Mouse (Mus musculus): ENCODE measurements around the gene Nfe2. TPM values are rescaled to one million over a fixed set of nuclear protein-coding genes. Genes with fewer than 3 reads are reported as not detected.
A peak's percentile ranks its signal among the peaks of the same experiment; 100 is the strongest.

Gene Nfe2
- total and polyA plus RNA-seq, 3 experiments = 0.14 TPM; not detected in 2

GRCm38 (mm10) chr15:103247078-103247781, 11.0 kb downstream of the Nfe2 start:
- TF ChIP-seq GABPA (IDR thresholded peaks at IDR 0.05; ENCODE audit: insufficient replicate concordance, low read depth, low read length) (no peak), NRF1 (IDR thresholded peaks at IDR 0.05; ENCODE audit: low read depth, low read length) (no peak), MXI1 (IDR thresholded peaks at IDR 0.05; ENCODE audit: low read depth, low read length) (peak; percentile 31; the same call in 1 of the 2 replicates), POLR2AphosphoS2 (IDR thresholded peaks at IDR 0.05; ENCODE audit: low read depth, low read length) (no peak; the same call in 1 of the 2 replicates), KAT2A (IDR thresholded peaks at IDR 0.05; ENCODE audit: insufficient replicate concordance, low read length) (no peak), ZNF384 (IDR thresholded peaks at IDR 0.05; ENCODE audit: low read depth, low read length) (no peak), TCF12 (IDR thresholded peaks at IDR 0.05; ENCODE audit: low read depth, low read length) (no peak), BHLHE40 (IDR thresholded peaks at IDR 0.05; ENCODE audit: low read depth, low read length) (no peak), USF1 (IDR thresholded peaks at IDR 0.05; ENCODE audit: low read depth, low read length) (no peak), PAX5 (IDR thresholded peaks at IDR 0.05; ENCODE audit: low read length) (no peak), TBP (conservative IDR thresholded peaks at IDR 0.05; ENCODE audit: low read depth, low read length) (no peak), ETS1 (conservative IDR thresholded peaks at IDR 0.05; ENCODE audit: low read depth, low read length) (no peak), JUND (conservative IDR thresholded peaks at IDR 0.05; ENCODE audit: low read depth, low read length) (no peak), ZMIZ1 (IDR thresholded peaks at IDR 0.05; ENCODE audit: low read depth, low read length) (peak; percentile 40; the same call in 1 of the 2 replicates), MAFK (IDR thresholded peaks at IDR 0.05; ENCODE audit: insufficient replicate concordance, low read length) (0 out of 2 replicates have a peak, but pooled peaks have one; percentile 10), JUN (IDR thresholded peaks at IDR 0.05; ENCODE audit: insufficient read depth, low read depth, low read length) (no peak), MEF2A (IDR thresholded peaks at IDR 0.05; ENCODE audit: borderline replicate concordance, low read depth, low read length) (no peak), MYC (IDR thresholded peaks at IDR 0.05; ENCODE audit: low read depth, low read length) (peak; percentile 15; the same call in 1 of the 2 replicates), EP300 (IDR thresholded peaks at IDR 0.05; ENCODE audit: low read length) (no peak), UBTF (IDR thresholded peaks at IDR 0.05; ENCODE audit: low read depth, low read length) (no peak), SMC3 (IDR thresholded peaks at IDR 0.05; ENCODE audit: low read depth, low read length) (no peak), SIN3A (IDR thresholded peaks at IDR 0.05; ENCODE audit: low read length) (0 out of 2 replicates have a peak, but pooled peaks have one; percentile 36), ZC3H11A (IDR thresholded peaks at IDR 0.05; ENCODE audit: low read depth, low read length) (no peak), RAD21 (IDR thresholded peaks at IDR 0.05; ENCODE audit: low read depth, low read length) (no peak), ELF1 (IDR thresholded peaks at IDR 0.05; ENCODE audit: low read depth, low read length) (no peak), IRF4 (IDR thresholded peaks at IDR 0.05; ENCODE audit: low read depth, low read length) (no peak), CTCF (conservative IDR thresholded peaks at IDR 0.05 in 1 of 2, IDR thresholded peaks at IDR 0.05 in 1 of 2; ENCODE audit: low read depth in 2 of 2, low read length in 2 of 2) (no peak), USF2 (conservative IDR thresholded peaks at IDR 0.05; ENCODE audit: low read depth, low read length) (no peak), MAX (IDR thresholded peaks at IDR 0.05; ENCODE audit: low read length) (no peak), ZKSCAN1 (IDR thresholded peaks at IDR 0.05; ENCODE audit: borderline replicate concordance, low read depth, low read length) (no peak), NELFE (IDR thresholded peaks at IDR 0.05; ENCODE audit: low read depth, low read length) (peak; percentile 32; the same call in 1 of the 2 replicates), CHD2 (IDR thresholded peaks at IDR 0.05; ENCODE audit: low read length) (0 out of 2 replicates have a peak, but pooled peaks have one; percentile 4), HCFC1 (IDR thresholded peaks at IDR 0.05; ENCODE audit: low read depth, low read length) (no peak), POLR2A (IDR thresholded peaks at IDR 0.05; ENCODE audit: low read depth, low read length) (peak; percentile 17; the same call in 1 of the 2 replicates), E2F4 (IDR thresholded peaks at IDR 0.05; ENCODE audit: insufficient replicate concordance, low read depth, low read length) (no peak), MAZ (IDR thresholded peaks at IDR 0.05; ENCODE audit: low read depth, low read length) (no peak), RCOR1 (conservative IDR thresholded peaks at IDR 0.05; ENCODE audit: low read depth, low read length) (no peak), CHD1 (IDR thresholded peaks at IDR 0.05; ENCODE audit: low read depth, low read length) (peak; percentile 28; the same call in 1 of the 2 replicates)
- DNase-seq (ENCODE audit: extremely low read depth) = no peak
- H3K9me3 ChIP-seq (replicated peaks; ENCODE audit: low read length) = no peaks in the 10 kb centered on the region
- in situ Hi-C loops (cut with MboI; ENCODE audit: low pct_ligation_motif_present, low pct_unique_long_range_greater_than_20kb, low sequenced_read_pairs) = no loop called here
- H3K4me3 ChIP-seq (replicated peaks in 1 of 3; ENCODE audit: low read depth in 2 of 3, low read length in 2 of 3, poor library complexity in 1 of 3) = no peak overlapping the region
- H3K27me3 ChIP-seq (replicated peaks) = no peaks in the 10 kb centered on the region
- H3K4me2 ChIP-seq (ENCODE audit: insufficient read depth, low read depth, poor library complexity, severe bottlenecking) = no peak overlapping the region
- dilution Hi-C loops (cut with MboI; ENCODE audit: extremely low pct_ligation_motif_present, extremely low pct_unique_long_range_greater_than_20kb, low sequenced_read_pairs) = no loop called here
- H3K79me2 ChIP-seq (replicated peaks; ENCODE audit: control insufficient read depth, extremely low read depth, insufficient read depth, poor library complexity, severe bottlenecking) = peaks cover 28% of the 10 kb centered on the region
- H3K27ac ChIP-seq (ENCODE audit: insufficient read depth, low read depth) = no peak overlapping the region
- no peak overlapping the region for H3K9ac ChIP-seq (ENCODE audit: insufficient read depth, low read depth)
- peaks cover 0 to 23% of the 10 kb centered on the region in 2 experiments; a peak in 2 of 4 replicates for H3K4me1 ChIP-seq (ENCODE audit: control insufficient read depth in 1 of 2, insufficient read depth in 2 of 2)
- peaks cover 49 to 83% of the 10 kb centered on the region in 2 experiments for H3K36me3 ChIP-seq (replicated peaks in 1 of 2; ENCODE audit: control insufficient read depth in 1 of 2, insufficient read depth in 1 of 2, low read length in 1 of 2)

Data from CH12.LX (cell line).